Mouse (Mus musculus) MEL (cell line): ENCODE data around the gene Ehmt2. TPM values are rescaled to one million over a fixed set of nuclear protein-coding genes. Genes with fewer than 3 reads are reported as not detected.

ENCODE experiments used
- DNase-seq: peaks from one replicate; pipeline ENCODE4 v3.0.0; 2011; ENCODE audit warnings: low read depth, low spot score
- H3K27ac ChIP-seq: 2 replicates; pipeline ENCODE4 v1.5.1; 2012; ENCODE audit warnings: low read depth, mild to moderate bottlenecking, control low read depth, low read length, moderate library complexity; ENCODE audit not compliant: control insufficient read depth
- H3K27me3 ChIP-seq, 2 experiments: fragments of 150-350 bp in 1 of 2; sonication (generic) in 1 of 2; 2 replicates each; pipeline ENCODE4 v1.6.1; 2012; ENCODE audit warnings: low read length in 2 of 2, mild to moderate bottlenecking in 2 of 2, improper control_type of control experiment in 1 of 2, moderate library complexity in 1 of 2; ENCODE audit not compliant: insufficient read depth in 2 of 2, control insufficient read depth in 1 of 2
- H3K36me3 ChIP-seq, 2 experiments: 2 replicates each; pipeline ENCODE4 v1.6.1; 2012 to 2014; ENCODE audit warnings: low read length in 2 of 2, improper control_type of control experiment in 1 of 2, inconsistent platforms in 1 of 2, mild to moderate bottlenecking in 1 of 2; ENCODE audit not compliant: insufficient read depth in 2 of 2, control insufficient read depth in 1 of 2
- H3K4me1 ChIP-seq, 2 experiments: fragments of 150-350 bp in 1 of 2; sonication (generic) in 1 of 2; 2 replicates each; pipeline ENCODE4 v1.6.1; 2012; ENCODE audit warnings: low read length in 2 of 2, improper control_type of control experiment in 1 of 2, mild to moderate bottlenecking in 1 of 2; ENCODE audit not compliant: insufficient read depth in 2 of 2, control insufficient read depth in 1 of 2
- H3K4me3 ChIP-seq, 2 experiments: fragments of 150-350 bp in 1 of 2; sonication (generic) in 1 of 2; 2 replicates each; pipeline ENCODE4 v1.5.1; 2012; ENCODE audit warnings: low read depth in 2 of 2, low read length in 2 of 2, mild to moderate bottlenecking in 2 of 2, moderate library complexity in 2 of 2, control low read depth in 1 of 2, improper control_type of control experiment in 1 of 2; ENCODE audit not compliant: control insufficient read depth in 1 of 2, insufficient read depth in 1 of 2
- H3K79me2 ChIP-seq: 2 replicates; pipeline ENCODE4 v1.6.1; 2012; ENCODE audit warnings: mild to moderate bottlenecking, low read length, moderate library complexity; ENCODE audit not compliant: control insufficient read depth, poor library complexity, insufficient read depth
- H3K9ac ChIP-seq: 2 replicates; pipeline ENCODE4 v1.6.1; 2012; ENCODE audit warnings: low read depth, mild to moderate bottlenecking, control low read depth, low read length, moderate library complexity; ENCODE audit not compliant: control insufficient read depth, poor library complexity, severe bottlenecking
- H3K9me3 ChIP-seq: fragments of 150-350 bp; sonication (generic); replicated peaks from 2 replicates; pipeline ENCODE4 v1.6.1; 2012; ENCODE audit warnings: mild to moderate bottlenecking, low read length, improper control_type of control experiment, moderate library complexity; ENCODE audit not compliant: insufficient read depth
- CHD1 ChIP-seq: IDR thresholded peaks from 2 replicates; pipeline ENCODE4 v1.6.1; 2012; ENCODE audit warnings: low read depth, mild to moderate bottlenecking, inconsistent platforms, low read length, improper control_type of control experiment
- CHD2 ChIP-seq: IDR thresholded peaks from 2 replicates; pipeline ENCODE4 v1.6.1; 2011; ENCODE audit warnings: low read length, improper control_type of control experiment
- CTCF ChIP-seq, 3 experiments: IDR thresholded peaks in 2 of 3; conservative IDR thresholded peaks in 1 of 3; 2 replicates each; pipeline ENCODE4 v1.5.1; 2011 to 2012; ENCODE audit warnings: low read length in 3 of 3, low read depth in 2 of 3, mild to moderate bottlenecking in 2 of 3, improper control_type of control experiment in 1 of 3, inconsistent platforms in 1 of 3, mixed read lengths in 1 of 3, moderate library complexity in 1 of 3; ENCODE audit not compliant: control insufficient read depth in 1 of 3, insufficient read depth in 1 of 3, poor library complexity in 1 of 3, severe bottlenecking in 1 of 3
- E2F4 ChIP-seq: IDR thresholded peaks from 2 replicates; pipeline ENCODE4 v1.6.1; 2011; ENCODE audit warnings: low read depth, low read length, improper control_type of control experiment, borderline replicate concordance
- ELF1 ChIP-seq: IDR thresholded peaks from 2 replicates; pipeline ENCODE4 v1.6.1; 2014; ENCODE audit warnings: low read depth, mild to moderate bottlenecking, inconsistent platforms, low read length, improper control_type of control experiment, moderate library complexity
- EP300 ChIP-seq, 2 experiments: IDR thresholded peaks; 2 replicates each; pipeline ENCODE4 v1.6.1; 2011; ENCODE audit warnings: improper control_type of control experiment in 2 of 2, low read length in 2 of 2, low read depth in 1 of 2, mild to moderate bottlenecking in 1 of 2
- ETS1 ChIP-seq: IDR thresholded peaks from 2 replicates; pipeline ENCODE4 v1.6.1; 2012; ENCODE audit warnings: low read depth, mild to moderate bottlenecking, inconsistent platforms, low read length, improper control_type of control experiment, moderate library complexity
- GABPA ChIP-seq: IDR thresholded peaks from 2 replicates; pipeline ENCODE4 v1.6.1; 2012; ENCODE audit warnings: low read depth, mild to moderate bottlenecking, inconsistent platforms, low read length, improper control_type of control experiment, moderate library complexity
- GATA1 ChIP-seq: IDR thresholded peaks from 2 replicates; pipeline ENCODE4 v1.6.1; 2011; ENCODE audit warnings: low read depth, low read length, improper control_type of control experiment
- JUND ChIP-seq: IDR thresholded peaks from 2 replicates; pipeline ENCODE4 v1.6.1; 2011; ENCODE audit warnings: low read depth, mild to moderate bottlenecking, improper control_type of control experiment, low read length
- KAT2A ChIP-seq: conservative IDR thresholded peaks from 2 replicates; pipeline ENCODE4 v1.6.1; 2012; ENCODE audit warnings: low read depth, low read length, improper control_type of control experiment, inconsistent platforms
- MAFK ChIP-seq: IDR thresholded peaks from 2 replicates; pipeline ENCODE4 v1.6.1; 2011; ENCODE audit warnings: low read depth, mild to moderate bottlenecking, low read length, improper control_type of control experiment, borderline replicate concordance
- MAX ChIP-seq: IDR thresholded peaks from 2 replicates; pipeline ENCODE4 v1.6.1; 2011; ENCODE audit warnings: low read length, improper control_type of control experiment
- MAZ ChIP-seq: IDR thresholded peaks from 2 replicates; pipeline ENCODE4 v1.6.1; 2012; ENCODE audit warnings: low read depth, mild to moderate bottlenecking, inconsistent platforms, low read length, improper control_type of control experiment
- MEF2A ChIP-seq: IDR thresholded peaks from 2 replicates; pipeline ENCODE4 v1.6.1; 2014; ENCODE audit warnings: low read depth, mild to moderate bottlenecking, inconsistent platforms, low read length, improper control_type of control experiment; ENCODE audit not compliant: poor library complexity, insufficient replicate concordance, severe bottlenecking; ENCODE audit errors: extremely low read depth
- MXI1 ChIP-seq: IDR thresholded peaks from 2 replicates; pipeline ENCODE4 v1.6.1; 2011; ENCODE audit warnings: mild to moderate bottlenecking, low read depth, low read length, improper control_type of control experiment
- MYB ChIP-seq: IDR thresholded peaks from 2 replicates; pipeline ENCODE4 v1.6.1; 2011; ENCODE audit warnings: mild to moderate bottlenecking, low read depth, low read length, improper control_type of control experiment
- MYC ChIP-seq: IDR thresholded peaks from 2 replicates; pipeline ENCODE4 v1.6.1; 2011; ENCODE audit warnings: low read depth, mild to moderate bottlenecking, low read length, improper control_type of control experiment, moderate library complexity
- NELFE ChIP-seq: IDR thresholded peaks from 2 replicates; pipeline ENCODE4 v1.6.1; 2011; ENCODE audit warnings: low read depth, low read length, improper control_type of control experiment
- NRF1 ChIP-seq: IDR thresholded peaks from 2 replicates; pipeline ENCODE4 v1.6.1; 2014; ENCODE audit warnings: low read depth, mild to moderate bottlenecking, inconsistent platforms, low read length, improper control_type of control experiment, moderate library complexity; ENCODE audit not compliant: poor library complexity, insufficient read depth, severe bottlenecking
- POLR2A ChIP-seq, 2 experiments: IDR thresholded peaks; 2 replicates each; pipeline ENCODE4 v1.6.1; 2011 to 2012; ENCODE audit warnings: low read length in 2 of 2, mild to moderate bottlenecking in 2 of 2, control low read depth in 1 of 2, improper control_type of control experiment in 1 of 2, low read depth in 1 of 2, moderate library complexity in 1 of 2; ENCODE audit not compliant: control insufficient read depth in 1 of 2, insufficient read depth in 1 of 2, poor library complexity in 1 of 2
- POLR2AphosphoS2 ChIP-seq: IDR thresholded peaks from 2 replicates; pipeline ENCODE4 v1.6.1; 2011; ENCODE audit warnings: low read length, improper control_type of control experiment
- POLR2AphosphoS5 ChIP-seq: IDR thresholded peaks from 2 replicates; pipeline ENCODE4 v1.6.1; 2012; ENCODE audit warnings: low read depth, borderline replicate concordance, mild to moderate bottlenecking, inconsistent platforms, low read length, moderate library complexity, mixed read lengths
- RAD21 ChIP-seq: IDR thresholded peaks from 2 replicates; pipeline ENCODE4 v1.6.1; 2011; ENCODE audit warnings: mild to moderate bottlenecking, low read depth, low read length, improper control_type of control experiment
- RCOR1 ChIP-seq: IDR thresholded peaks from 2 replicates; pipeline ENCODE4 v1.6.1; 2012; ENCODE audit warnings: low read depth, mild to moderate bottlenecking, inconsistent platforms, low read length, improper control_type of control experiment
- SIN3A ChIP-seq: IDR thresholded peaks from 2 replicates; pipeline ENCODE4 v1.6.1; 2012; ENCODE audit warnings: low read length, improper control_type of control experiment, inconsistent platforms
- SMC3 ChIP-seq: IDR thresholded peaks from 2 replicates; pipeline ENCODE4 v1.6.1; 2011; ENCODE audit warnings: low read depth, low read length, improper control_type of control experiment
- TAL1 ChIP-seq: IDR thresholded peaks from 2 replicates; pipeline ENCODE4 v1.6.1; 2012; ENCODE audit warnings: mild to moderate bottlenecking, inconsistent platforms, low read length, moderate library complexity, mixed read lengths
- TBP ChIP-seq: IDR thresholded peaks from 2 replicates; pipeline ENCODE4 v1.8.0; 2011; ENCODE audit warnings: low read depth, low read length, improper control_type of control experiment
- USF1 ChIP-seq: IDR thresholded peaks from 2 replicates; pipeline ENCODE4 v1.6.1; 2014; ENCODE audit warnings: low read depth, mild to moderate bottlenecking, inconsistent platforms, low read length, improper control_type of control experiment, moderate library complexity
- ZC3H11A ChIP-seq: IDR thresholded peaks from 2 replicates; pipeline ENCODE4 v1.6.1; 2012; ENCODE audit warnings: low read depth, mild to moderate bottlenecking, inconsistent platforms, low read length, improper control_type of control experiment
- ZKSCAN1 ChIP-seq: IDR thresholded peaks from 2 replicates; pipeline ENCODE4 v1.6.1; 2012; ENCODE audit warnings: low read depth, mild to moderate bottlenecking, inconsistent platforms, low read length, improper control_type of control experiment, moderate library complexity
- polyA plus RNA-seq, 2 experiments: library from polyadenylated mRNA; stranded (reverse) in 1 of 2; unstranded in 1 of 2; fragments of >175 nt in 1 of 2; fragments of >200 nt in 1 of 2; gene quantifications; 2 replicates each; pipeline versions ENCODE4 v1.2.1 to v1.2.4; 2012; ENCODE audit warnings: low replicate concordance in 2 of 2, low read depth in 1 of 2; ENCODE audit not compliant: insufficient read length in 2 of 2, insufficient read depth in 1 of 2, missing spikeins in 1 of 2
- total RNA-seq: library from RNA; depleted of rRNA; stranded (reverse); fragments of 300-350 nt; gene quantifications from 2 replicates; pipeline ENCODE4 v1.2.3, GENCODE M21; 2012

The Ehmt2 gene
- total and polyA plus RNA-seq, 3 experiments = 66.6 to 113 TPM; not detected in 1

GRCm38 (mm10) chr17:34854761-34855160 lies 43.5 kb upstream of the Ehmt2 start:
- no peak for DNase-seq
- Histone ChIP-seq H3K4me1 (peaks cover 0 to 3% of the 10 kb centered on the region in 2 experiments; a peak in 2 of 4 replicates), H3K9me3 (no peaks in the 10 kb centered on the region), H3K4me3 (no peak overlapping the region), H3K27me3 (no peaks in the 10 kb centered on the region), H3K79me2 (peaks cover 12% of the 10 kb centered on the region), H3K27ac (no peak overlapping the region), H3K36me3 (peaks cover 0 to 5% of the 10 kb centered on the region in 2 experiments; a peak in 2 of 4 replicates), H3K9ac (no peak overlapping the region)
- TF ChIP-seq EP300 (IDR thresholded peaks at IDR 0.05; ENCODE audit: low read depth in 1 of 2, low read length in 2 of 2) (no peak), RCOR1 (no peak), USF1 (no peak), KAT2A (no peak), ELF1 (no peak), MAFK (no peak), CHD1 (no peak), ETS1 (no peak), POLR2A (IDR thresholded peaks at IDR 0.05; ENCODE audit: control insufficient read depth in 1 of 2, insufficient read depth in 1 of 2, low read depth in 1 of 2, low read length in 2 of 2, poor library complexity in 1 of 2) (no peak), SIN3A (no peak)

GRCm38 (mm10) chr17:34855825-34856224 lies 42.4 kb upstream of the Ehmt2 start:
- TF ChIP-seq MYB (no peak), TAL1 (no peak), MYC (no peak), CHD2 (no peak), POLR2AphosphoS5 (no peak), MEF2A (no peak), SMC3 (peak; percentile 85), NRF1 (no peak), ZC3H11A (peak; percentile 37; the same call in 1 of the 2 replicates), RCOR1 (no peak), MAZ (no peak), SIN3A (no peak), MAX (no peak), MXI1 (no peak), KAT2A (no peak), GATA1 (no peak), ZKSCAN1 (no peak), NELFE (no peak), MAFK (no peak), TBP (no peak), RAD21 (peak; percentile 61), POLR2AphosphoS2 (no peak), USF1 (no peak), POLR2A (IDR thresholded peaks at IDR 0.05; ENCODE audit: control insufficient read depth in 1 of 2, insufficient read depth in 1 of 2, low read depth in 1 of 2, low read length in 2 of 2, poor library complexity in 1 of 2) (no peak), JUND (no peak), EP300 (IDR thresholded peaks at IDR 0.05; ENCODE audit: low read depth in 1 of 2, low read length in 2 of 2) (no peak), GABPA (no peak), CTCF (IDR thresholded peaks at IDR 0.05 in 2 of 3, conservative IDR thresholded peaks at IDR 0.05 in 1 of 3; ENCODE audit: control insufficient read depth in 1 of 3, insufficient read depth in 1 of 3, low read depth in 2 of 3, low read length in 3 of 3, poor library complexity in 1 of 3, severe bottlenecking in 1 of 3) (peak; percentile 75 to 81 (median 78)), E2F4 (no peak), CHD1 (no peak)
- peaks cover 0 to 5% of the 10 kb centered on the region in 2 experiments; a peak in 2 of 4 replicates for H3K36me3 ChIP-seq
- peak; percentile 43 for DNase-seq

More at GRCm38 (mm10) chr17:34855825-34856224, 42.4 kb upstream of the Ehmt2 start:
- Histone ChIP-seq H3K4me3 (no peak overlapping the region), H3K79me2 (peaks cover 7% of the 10 kb centered on the region), H3K27me3 (no peaks in the 10 kb centered on the region), H3K4me1 (peaks cover 0 to 3% of the 10 kb centered on the region in 2 experiments; a peak in 2 of 4 replicates), H3K9me3 (no peaks in the 10 kb centered on the region), H3K9ac (no peak overlapping the region), H3K27ac (no peak overlapping the region)
